Mouse (Mus musculus) liver, embryonic 11.5 days (tissue): Measurements from ENCODE around the gene Gm13279. TPM values are rescaled to one million over a fixed set of nuclear protein-coding genes. Genes with fewer than 3 reads are reported as not detected.
"Not testable (repeated sequence)": the region's sequence is repeated elsewhere in the genome, so short reads cannot be mapped to it uniquely, and the experiment has no call there.

Source experiments
- ATAC-seq: fragments of 200-750 bp; cut with Nextera tagmentation; replicated peaks from 2 replicates; pipeline ENCODE4 v1.8.0; 2017; ENCODE audit warnings: moderate number of reproducible peaks, mild to moderate bottlenecking, moderate TSS enrichment, moderate library complexity; ENCODE audit not compliant: low FRiP score
- DNase-seq: peaks from one replicate; pipeline ENCODE4 v3.0.0-alpha.2; 2017; ENCODE audit warnings: low spot score
- H3K27ac ChIP-seq: fragments of 300-500 bp; sonication (generic); 2 replicates; pipeline ENCODE4 v1.5.1; 2014; ENCODE audit warnings: mild to moderate bottlenecking, low read depth, low read length, control low read depth
- H3K27me3 ChIP-seq: fragments of 300-500 bp; sonication (generic); replicated peaks from 2 replicates; pipeline ENCODE4 v1.6.1; 2014; ENCODE audit warnings: low read length, mixed read lengths; ENCODE audit not compliant: control insufficient read depth, insufficient read depth
- H3K36me3 ChIP-seq: fragments of 300-500 bp; sonication (generic); 2 replicates; pipeline ENCODE4 v1.6.1; 2014; ENCODE audit warnings: mild to moderate bottlenecking, low read length, moderate library complexity, mixed read lengths; ENCODE audit not compliant: control insufficient read depth, insufficient read depth
- H3K4me1 ChIP-seq: fragments of 300-500 bp; sonication (generic); replicated peaks from 2 replicates; pipeline ENCODE4 v1.6.1; 2014; ENCODE audit warnings: low read length, mixed read lengths; ENCODE audit not compliant: control insufficient read depth, insufficient read depth
- H3K4me2 ChIP-seq: fragments of 300-500 bp; sonication (generic); 2 replicates; pipeline ENCODE4 v1.6.1; 2014; ENCODE audit warnings: mild to moderate bottlenecking, control low read depth, moderate library complexity
- H3K4me3 ChIP-seq: fragments of 300-500 bp; sonication (generic); 2 replicates; pipeline ENCODE4 v1.5.1; 2014; ENCODE audit warnings: low read depth, low read length, control low read depth
- H3K9ac ChIP-seq: fragments of 300-500 bp; sonication (generic); 2 replicates; pipeline ENCODE4 v1.6.1; 2014; ENCODE audit warnings: low read depth, low read length, control low read depth
- H3K9me3 ChIP-seq: fragments of 300-500 bp; sonication (generic); 2 replicates; pipeline ENCODE4 v1.6.1; 2016; ENCODE audit warnings: low read length, inconsistent platforms, mixed read lengths; ENCODE audit not compliant: control insufficient read depth
- WGBS: fragments of 180-500 bp; shearing (Covaris S2); extraction: QIAGEN DNeasy Blood & Tissue Kit; methylation state at CpG from one replicate; pipeline ENCODE4 v1.1.7; 2014; 5-methylcytosine and 5-hydroxymethylcytosine counted together
- polyA plus RNA-seq: library from polyadenylated mRNA; unstranded; fragments of >200 nt; fragmentation: Nextera tagmentation; extraction: Ambion mirVana; gene quantifications from 2 replicates; pipeline ENCODE4 v1.2.1, GENCODE M21; 2014

The Gm13279 gene
- polyA plus RNA-seq, 1 experiment from 2014 or later, result not detected

- not testable (repeated sequence) for H3K9ac ChIP-seq, H3K27me3 ChIP-seq, ATAC-seq, H3K36me3 ChIP-seq, H3K4me3 ChIP-seq, H3K4me1 ChIP-seq, H3K27ac ChIP-seq, H3K4me2 ChIP-seq, DNase-seq, H3K9me3 ChIP-seq
- 55% methylated on average over 6 of the region's 8 CpGs for WGBS
Measured at GRCm38 (mm10) chr4:88761776-88762175, 35.4 kb upstream of the Gm13279 start.

GRCm38 (mm10) chr4:88762341-88762740 is 34.9 kb upstream of the Gm13279 start:
- ATAC-seq, H3K4me2 ChIP-seq, H3K4me1 ChIP-seq, H3K36me3 ChIP-seq, DNase-seq, H3K4me3 ChIP-seq, H3K9ac ChIP-seq, H3K27ac ChIP-seq, H3K9me3 ChIP-seq, H3K27me3 ChIP-seq: not testable (repeated sequence)
- WGBS, result 36% methylated on average over 8 of the region's 9 CpGs

GRCm38 (mm10) chr4:88763384-88764018 is 33.7 kb upstream of the Gm13279 start:
- WGBS, result 5% methylated on average over 26 of the region's 42 CpGs
- peak; percentile 55 for DNase-seq

GRCm38 (mm10) chr4:88773534-88773933 is 23.7 kb upstream of the Gm13279 start, which contains the start of gene Gm13290:
Gm13290 (plus strand) TSS chr4:88773834.
- whole genome bisulfite sequencing, result no CpG with 5 or more reads among the region's 32 CpGs
- not testable (repeated sequence) for H3K9ac ChIP-seq, H3K36me3 ChIP-seq, H3K27me3 ChIP-seq, H3K4me2 ChIP-seq, ATAC-seq, H3K27ac ChIP-seq, H3K9me3 ChIP-seq, DNase-seq, H3K4me3 ChIP-seq, H3K4me1 ChIP-seq

More at GRCm38 (mm10) chr4:88763384-88764018, 33.7 kb upstream of the Gm13279 start:
- ATAC-seq, H3K9me3 ChIP-seq, H3K27me3 ChIP-seq, H3K4me1 ChIP-seq, H3K27ac ChIP-seq, H3K36me3 ChIP-seq, H3K9ac ChIP-seq: not testable (repeated sequence)
- H3K4me3 ChIP-seq, result peak overlapping the region; percentile 38
- H3K4me2 ChIP-seq, result peak overlapping the region; percentile 57

- DNase-seq, H3K27me3 ChIP-seq, H3K4me3 ChIP-seq, H3K9ac ChIP-seq, H3K4me1 ChIP-seq, H3K9me3 ChIP-seq, ATAC-seq, H3K27ac ChIP-seq, H3K4me2 ChIP-seq, H3K36me3 ChIP-seq: not testable (repeated sequence)
- WGBS, result no CpG with 5 or more reads among the region's 29 CpGs
Measured at GRCm38 (mm10) chr4:88776622-88777021, 20.6 kb upstream of the Gm13279 start, which contains the start of gene Gm13289. Gm13289 (plus strand) TSS chr4:88776922.

GRCm38 (mm10) chr4:88779550-88779949 is 17.6 kb upstream of the Gm13279 start, which contains the start of gene Gm13272:
Gm13272 (plus strand) TSS chr4:88779850.
- not testable (repeated sequence) for DNase-seq, H3K27me3 ChIP-seq, H3K36me3 ChIP-seq, H3K9ac ChIP-seq, H3K4me1 ChIP-seq, H3K4me3 ChIP-seq, H3K4me2 ChIP-seq, ATAC-seq, H3K27ac ChIP-seq, H3K9me3 ChIP-seq
- WGBS, result no CpG with 5 or more reads among the region's 29 CpGs

GRCm38 (mm10) chr4:88780320-88780719 is 16.9 kb upstream of the Gm13279 start:
- not testable (repeated sequence) for H3K9ac ChIP-seq, H3K9me3 ChIP-seq, H3K4me3 ChIP-seq, H3K4me2 ChIP-seq, H3K27ac ChIP-seq, ATAC-seq, DNase-seq, H3K36me3 ChIP-seq, H3K4me1 ChIP-seq, H3K27me3 ChIP-seq
- WGBS, result 43% methylated on average over 14 of the region's 18 CpGs

GRCm38 (mm10) chr4:88781831-88782230 is 15.4 kb upstream of the Gm13279 start, which contains the start of gene Ifnz:
Ifnz (plus strand) TSS chr4:88782131.
- ATAC-seq, H3K36me3 ChIP-seq, H3K27ac ChIP-seq: not testable (repeated sequence)

GRCm38 (mm10) chr4:88782335-88782734 is 14.9 kb upstream of the Gm13279 start:
- not testable (repeated sequence) for H3K27ac ChIP-seq, H3K27me3 ChIP-seq, H3K36me3 ChIP-seq, H3K4me3 ChIP-seq, H3K4me1 ChIP-seq, H3K9me3 ChIP-seq, DNase-seq, ATAC-seq, H3K9ac ChIP-seq
- under 1% methylated on average over 14 of the region's 31 CpGs for WGBS
- H3K4me2 ChIP-seq, result peak overlapping the region; percentile 47

More at GRCm38 (mm10) chr4:88781831-88782230, 15.4 kb upstream of the Gm13279 start, which contains the start of gene Ifnz:
- not testable (repeated sequence) for H3K4me1 ChIP-seq, H3K9me3 ChIP-seq, H3K4me3 ChIP-seq, H3K27me3 ChIP-seq, H3K9ac ChIP-seq, DNase-seq
- 6% methylated on average over 4 of the region's 7 CpGs for WGBS
- peak within 1 kb of the TSS; percentile 47 for H3K4me2 ChIP-seq
